Mouse (Mus musculus): ENCODE measurements at regions not wholly inside any gene's neighbourhood (a gene's known extent, or its start where the extent isn't known, plus 50 kb on each side); places are given as distances from the start of the nearest gene placed in this dataset.

GRCm38 (mm10) chr12:29192391-29192790, 335.8 kb upstream of the Myt1l start:
- Histone ChIP-seq H3K36me3 (ENCODE audit: control insufficient read depth, insufficient read depth, low read length, poor library complexity, severe bottlenecking) (no peaks in the 10 kb centered on the region), H3K9ac (ENCODE audit: low read depth, poor library complexity, severe bottlenecking) (no peak overlapping the region), H3K27ac (ENCODE audit: insufficient read depth, low read length) (no peak overlapping the region), H3K9me3 (replicated peaks; ENCODE audit: control insufficient read depth, insufficient read depth, low read length, poor library complexity, severe bottlenecking) (0 out of 2 replicates have a peak, but pooled peaks cover 2% of the 10 kb centered on the region), H3K4me3 (ENCODE audit: low read depth, low read length) (no peak overlapping the region), H3K27me3 (ENCODE audit: control insufficient read depth, insufficient read depth, low read length, poor library complexity, severe bottlenecking) (no peaks in the 10 kb centered on the region), H3K4me1 (ENCODE audit: control insufficient read depth, insufficient read depth, low read length) (no peaks in the 10 kb centered on the region)
- TF ChIP-seq POLR2A (IDR thresholded peaks at IDR 0.05; ENCODE audit: insufficient read depth, low read length) (no peak), CTCF (IDR thresholded peaks at IDR 0.05; ENCODE audit: low read depth, low read length) (no peak), EP300 (IDR thresholded peaks at IDR 0.05; ENCODE audit: insufficient read depth, low read depth, low read length) (no peak)

GRCm38 (mm10) chr12:29211946-29212345, 316.2 kb upstream of the Myt1l start:
- no peak overlapping the region for H3K4me3 ChIP-seq (ENCODE audit: low read depth, low read length)
- H3K9ac ChIP-seq (ENCODE audit: low read depth, poor library complexity, severe bottlenecking) = no peak overlapping the region
- H3K9me3 ChIP-seq (replicated peaks; ENCODE audit: control insufficient read depth, insufficient read depth, low read length, poor library complexity, severe bottlenecking) = no peaks in the 10 kb centered on the region
- H3K27ac ChIP-seq (ENCODE audit: insufficient read depth, low read length) = no peak overlapping the region
- H3K27me3 ChIP-seq (ENCODE audit: control insufficient read depth, insufficient read depth, low read length, poor library complexity, severe bottlenecking) = no peaks in the 10 kb centered on the region
- no peaks in the 10 kb centered on the region for H3K4me1 ChIP-seq (ENCODE audit: control insufficient read depth, insufficient read depth, low read length)
- H3K36me3 ChIP-seq (ENCODE audit: control insufficient read depth, insufficient read depth, low read length, poor library complexity, severe bottlenecking) = no peaks in the 10 kb centered on the region
- TF ChIP-seq CTCF (IDR thresholded peaks at IDR 0.05; ENCODE audit: low read depth, low read length) (no peak), POLR2A (IDR thresholded peaks at IDR 0.05; ENCODE audit: insufficient read depth, low read length) (no peak), EP300 (IDR thresholded peaks at IDR 0.05; ENCODE audit: insufficient read depth, low read depth, low read length) (no peak)

GRCm38 (mm10) chr12:29213625-29214024, 314.6 kb upstream of the Myt1l start:
- no peak for TF ChIP-seq EP300 (IDR thresholded peaks at IDR 0.05; ENCODE audit: insufficient read depth, low read depth, low read length)
- TF ChIP-seq CTCF (IDR thresholded peaks at IDR 0.05; ENCODE audit: low read depth, low read length) = no peak
- no peak for TF ChIP-seq POLR2A (IDR thresholded peaks at IDR 0.05; ENCODE audit: insufficient read depth, low read length)
- H3K36me3 ChIP-seq (ENCODE audit: control insufficient read depth, insufficient read depth, low read length, poor library complexity, severe bottlenecking) = no peaks in the 10 kb centered on the region
- H3K27ac ChIP-seq (ENCODE audit: insufficient read depth, low read length) = no peak overlapping the region
- no peak overlapping the region for H3K9ac ChIP-seq (ENCODE audit: low read depth, poor library complexity, severe bottlenecking)
- no peak overlapping the region for H3K4me3 ChIP-seq (ENCODE audit: low read depth, low read length)
- H3K4me1 ChIP-seq (ENCODE audit: control insufficient read depth, insufficient read depth, low read length) = no peaks in the 10 kb centered on the region
- H3K27me3 ChIP-seq (ENCODE audit: control insufficient read depth, insufficient read depth, low read length, poor library complexity, severe bottlenecking) = no peaks in the 10 kb centered on the region
- no peaks in the 10 kb centered on the region for H3K9me3 ChIP-seq (replicated peaks; ENCODE audit: control insufficient read depth, insufficient read depth, low read length, poor library complexity, severe bottlenecking)

GRCm38 (mm10) chr12:29222099-29222498, 306.1 kb upstream of the Myt1l start:
- Histone ChIP-seq H3K36me3 (ENCODE audit: control insufficient read depth, insufficient read depth, low read length, poor library complexity, severe bottlenecking) (no peaks in the 10 kb centered on the region), H3K27me3 (ENCODE audit: control insufficient read depth, insufficient read depth, low read length, poor library complexity, severe bottlenecking) (no peaks in the 10 kb centered on the region), H3K9ac (ENCODE audit: low read depth, poor library complexity, severe bottlenecking) (no peak overlapping the region), H3K4me1 (ENCODE audit: control insufficient read depth, insufficient read depth, low read length) (no peaks in the 10 kb centered on the region), H3K27ac (ENCODE audit: insufficient read depth, low read length) (no peak overlapping the region), H3K4me3 (ENCODE audit: low read depth, low read length) (no peak overlapping the region), H3K9me3 (replicated peaks; ENCODE audit: control insufficient read depth, insufficient read depth, low read length, poor library complexity, severe bottlenecking) (no peaks in the 10 kb centered on the region)
- no peak for TF ChIP-seq CTCF (IDR thresholded peaks at IDR 0.05; ENCODE audit: low read depth, low read length)
- no peak for TF ChIP-seq POLR2A (IDR thresholded peaks at IDR 0.05; ENCODE audit: insufficient read depth, low read length)
- TF ChIP-seq EP300 (IDR thresholded peaks at IDR 0.05; ENCODE audit: insufficient read depth, low read depth, low read length) = no peak

GRCm38 (mm10) chr12:29226001-29226400, 302.2 kb upstream of the Myt1l start:
- Histone ChIP-seq H3K4me1 (ENCODE audit: control insufficient read depth, insufficient read depth, low read length) (no peaks in the 10 kb centered on the region), H3K9me3 (replicated peaks; ENCODE audit: control insufficient read depth, insufficient read depth, low read length, poor library complexity, severe bottlenecking) (no peaks in the 10 kb centered on the region), H3K36me3 (ENCODE audit: control insufficient read depth, insufficient read depth, low read length, poor library complexity, severe bottlenecking) (no peaks in the 10 kb centered on the region), H3K27me3 (ENCODE audit: control insufficient read depth, insufficient read depth, low read length, poor library complexity, severe bottlenecking) (no peaks in the 10 kb centered on the region), H3K9ac (ENCODE audit: low read depth, poor library complexity, severe bottlenecking) (no peak overlapping the region), H3K27ac (ENCODE audit: insufficient read depth, low read length) (no peak overlapping the region), H3K4me3 (ENCODE audit: low read depth, low read length) (no peak overlapping the region)
- TF ChIP-seq CTCF (IDR thresholded peaks at IDR 0.05; ENCODE audit: low read depth, low read length) (no peak), EP300 (IDR thresholded peaks at IDR 0.05; ENCODE audit: insufficient read depth, low read depth, low read length) (no peak), POLR2A (IDR thresholded peaks at IDR 0.05; ENCODE audit: insufficient read depth, low read length) (no peak)

GRCm38 (mm10) chr12:29232492-29233447, 295.4 kb upstream of the Myt1l start:
- H3K4me3 ChIP-seq (ENCODE audit: low read depth, low read length) = no peak overlapping the region
- H3K9me3 ChIP-seq (replicated peaks; ENCODE audit: control insufficient read depth, insufficient read depth, low read length, poor library complexity, severe bottlenecking) = no peaks in the 10 kb centered on the region
- H3K36me3 ChIP-seq (ENCODE audit: control insufficient read depth, insufficient read depth, low read length, poor library complexity, severe bottlenecking) = no peaks in the 10 kb centered on the region
- H3K4me1 ChIP-seq (ENCODE audit: control insufficient read depth, insufficient read depth, low read length) = no peaks in the 10 kb centered on the region
- TF ChIP-seq POLR2A (IDR thresholded peaks at IDR 0.05; ENCODE audit: insufficient read depth, low read length) (no peak), CTCF (IDR thresholded peaks at IDR 0.05; ENCODE audit: low read depth, low read length) (no peak), EP300 (IDR thresholded peaks at IDR 0.05; ENCODE audit: insufficient read depth, low read depth, low read length) (no peak)
- no peak overlapping the region for H3K27ac ChIP-seq (ENCODE audit: insufficient read depth, low read length)
- H3K9ac ChIP-seq (ENCODE audit: low read depth, poor library complexity, severe bottlenecking) = no peak overlapping the region
- no peaks in the 10 kb centered on the region for H3K27me3 ChIP-seq (ENCODE audit: control insufficient read depth, insufficient read depth, low read length, poor library complexity, severe bottlenecking)

Measured in ES-Bruce4 (cell line).